Mouse (Mus musculus) right cerebral cortex, adult 2 months (tissue): Measurements from ENCODE around the gene Tagap1.
"Not testable (repeated sequence)": the region's sequence is repeated elsewhere in the genome, so short reads cannot be mapped to it uniquely, and the experiment has no call there.

ENCODE experiments used
- DNase-seq, 2 experiments: peaks; one replicate each; pipeline ENCODE4 v3.0.0; 2021 to 2022; ENCODE audit warnings: low spot score in 2 of 2

The Tagap1 gene

DNA sequence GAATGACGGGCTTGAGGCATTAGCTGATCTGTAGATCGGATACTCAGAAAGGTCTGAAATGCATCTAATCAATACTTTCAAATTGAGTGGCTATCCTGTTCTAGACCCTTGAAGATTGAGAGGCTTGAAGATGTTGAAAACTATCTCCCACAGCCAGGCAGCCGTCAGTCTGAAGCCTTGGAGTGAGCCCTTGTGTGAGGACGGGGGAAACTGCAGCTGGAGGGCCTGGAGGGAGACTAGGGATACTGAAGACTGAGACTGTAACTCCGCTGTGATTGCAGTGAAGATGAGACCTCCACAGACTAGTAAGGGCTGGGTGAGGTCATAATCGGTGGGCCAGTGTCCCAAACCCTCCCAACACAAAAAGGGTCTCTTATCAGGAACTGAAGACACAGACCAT, 1.4 kb upstream of the Tagap1 start:
- DNase-seq: not testable (repeated sequence)

DNA sequence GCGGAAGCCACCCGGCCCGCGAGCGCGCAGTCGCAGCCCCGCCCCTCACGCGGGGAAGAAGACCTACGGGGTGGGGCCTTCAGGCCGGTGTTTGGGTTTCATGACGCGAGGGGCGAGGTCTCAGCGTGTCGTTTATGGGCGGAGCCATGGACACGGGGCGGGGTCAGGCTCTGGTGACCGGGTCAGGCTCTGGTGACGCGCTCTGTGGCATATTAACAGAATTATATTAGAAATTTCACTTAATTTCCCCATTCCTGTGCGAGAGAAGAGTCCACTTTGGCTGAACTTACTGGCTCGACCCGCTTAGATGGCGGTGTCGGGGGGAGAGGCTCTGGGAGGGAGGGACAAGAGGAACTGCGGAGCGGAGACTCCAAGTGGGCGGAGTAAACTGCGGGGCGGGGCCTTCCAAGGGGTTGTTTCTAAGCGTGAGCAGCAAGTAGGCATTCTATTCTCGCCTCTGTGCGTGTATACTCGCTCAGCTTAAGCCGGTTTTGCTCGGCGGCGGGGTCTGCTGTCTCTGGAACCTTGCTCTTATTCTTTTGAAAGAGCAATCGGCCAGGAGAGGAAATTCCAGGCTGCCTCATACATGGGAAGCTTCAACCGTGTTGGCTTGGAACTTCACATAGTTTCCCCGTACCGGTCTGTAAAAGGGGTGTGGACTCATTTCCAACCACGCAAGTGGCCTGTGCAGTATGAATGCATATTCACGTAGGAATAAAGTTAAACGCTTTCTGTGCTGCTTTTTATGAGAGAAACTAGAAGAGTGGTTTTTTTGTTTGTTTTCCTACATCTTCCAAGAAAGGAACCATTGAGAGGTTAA, 435 bp upstream of the Tagap1 start:
- peak in 1 of 2 experiments; percentile 57 for DNase-seq

DNA sequence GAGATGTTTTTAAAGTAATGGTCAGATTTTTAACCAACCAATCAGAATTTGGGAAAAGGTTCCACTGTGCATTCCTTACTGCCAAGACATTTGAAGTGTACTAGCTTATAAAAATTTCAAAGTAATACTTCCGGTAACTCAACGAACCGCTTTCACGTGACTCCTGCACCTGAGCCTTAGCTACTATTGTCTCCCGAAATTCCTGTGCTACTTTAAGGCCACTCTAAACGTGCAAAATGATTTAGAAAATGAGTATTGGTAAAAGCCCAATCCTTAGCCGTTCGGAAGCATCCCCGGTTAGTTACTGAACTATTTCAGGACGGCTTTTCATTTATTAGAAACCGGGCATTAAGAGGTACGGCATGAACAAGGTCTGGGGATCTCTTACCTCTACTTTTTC, 607 bp downstream of the Tagap1 start:
- not testable (repeated sequence) for DNase-seq

DNA sequence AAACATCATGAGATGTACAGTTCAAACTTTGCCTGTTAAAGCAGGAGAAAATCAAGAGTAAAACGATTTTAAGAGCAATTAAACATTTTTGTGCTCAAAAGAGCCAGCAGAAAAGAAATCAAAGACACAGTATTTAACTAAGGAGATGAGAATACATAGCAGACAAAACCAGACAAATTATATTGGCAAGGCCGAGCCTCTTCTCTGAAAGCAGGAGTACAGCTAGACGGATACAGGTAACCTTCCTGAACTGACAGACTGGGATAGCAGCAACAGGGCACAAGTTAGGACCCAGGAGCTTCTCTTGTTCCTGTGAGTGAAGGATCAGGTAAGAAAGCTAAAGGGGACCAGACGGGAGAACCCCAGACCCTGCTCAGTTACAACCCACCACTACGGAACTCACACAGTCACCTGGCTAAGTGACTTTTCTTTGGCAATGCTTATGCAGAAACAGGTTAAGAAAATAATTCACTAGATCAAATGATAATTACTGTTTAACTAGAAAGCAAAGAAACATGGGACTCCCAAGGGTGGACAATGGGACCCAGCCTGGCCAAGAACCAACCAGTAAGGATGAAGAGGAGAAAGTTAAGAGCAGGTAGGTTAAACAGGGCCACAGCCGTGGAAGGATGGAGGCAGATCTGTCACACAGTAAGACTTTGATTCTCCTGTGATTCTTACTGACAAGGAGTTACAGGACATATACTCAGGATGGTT, 1.3 kb downstream of the Tagap1 start:
- not testable (repeated sequence) for DNase-seq

DNA sequence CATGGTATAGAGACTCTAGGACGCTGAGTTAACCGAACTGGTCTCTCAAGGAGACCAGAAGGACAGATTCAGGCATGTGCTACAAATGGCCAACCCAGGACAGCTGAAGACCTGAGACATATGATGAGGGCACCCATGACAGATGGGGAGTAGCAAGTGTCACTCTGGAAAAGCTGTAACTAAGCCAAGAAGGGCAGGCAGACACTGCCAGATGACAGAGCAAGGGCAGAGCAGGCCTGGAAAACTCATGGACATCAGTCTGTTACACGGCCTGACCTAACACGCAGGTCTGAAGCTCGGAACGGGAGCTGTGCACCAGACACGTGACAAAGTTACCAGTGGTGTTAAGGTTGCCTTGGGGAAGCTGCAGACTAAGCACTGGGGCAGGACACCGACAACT, 2.1 kb downstream of the Tagap1 start:
- DNase-seq: not testable (repeated sequence)

DNA sequence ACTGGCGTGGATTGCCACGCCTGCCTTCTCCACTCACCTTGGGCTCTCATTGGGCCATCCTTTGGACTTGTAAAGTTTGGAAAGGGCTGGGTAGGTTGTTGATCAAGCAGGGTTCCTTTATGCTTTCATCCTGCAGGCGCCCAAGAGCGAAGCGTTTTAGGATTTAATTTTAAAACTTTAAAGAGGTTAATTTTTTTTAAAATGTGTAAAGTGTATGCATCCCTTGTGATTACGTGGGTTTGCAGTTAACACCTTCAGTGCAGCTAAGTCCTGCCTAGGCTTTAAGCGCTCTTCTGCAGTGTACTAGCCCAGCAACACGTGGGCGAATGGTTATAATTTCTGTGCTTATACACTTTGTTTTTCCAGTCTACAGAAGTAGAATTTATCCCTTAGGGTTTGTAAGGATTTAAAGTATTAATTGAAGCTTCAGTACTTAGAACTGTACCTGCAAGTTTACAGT, 12.2 kb downstream of the Tagap1 start:
- DNase-seq: not testable (repeated sequence)

DNA sequence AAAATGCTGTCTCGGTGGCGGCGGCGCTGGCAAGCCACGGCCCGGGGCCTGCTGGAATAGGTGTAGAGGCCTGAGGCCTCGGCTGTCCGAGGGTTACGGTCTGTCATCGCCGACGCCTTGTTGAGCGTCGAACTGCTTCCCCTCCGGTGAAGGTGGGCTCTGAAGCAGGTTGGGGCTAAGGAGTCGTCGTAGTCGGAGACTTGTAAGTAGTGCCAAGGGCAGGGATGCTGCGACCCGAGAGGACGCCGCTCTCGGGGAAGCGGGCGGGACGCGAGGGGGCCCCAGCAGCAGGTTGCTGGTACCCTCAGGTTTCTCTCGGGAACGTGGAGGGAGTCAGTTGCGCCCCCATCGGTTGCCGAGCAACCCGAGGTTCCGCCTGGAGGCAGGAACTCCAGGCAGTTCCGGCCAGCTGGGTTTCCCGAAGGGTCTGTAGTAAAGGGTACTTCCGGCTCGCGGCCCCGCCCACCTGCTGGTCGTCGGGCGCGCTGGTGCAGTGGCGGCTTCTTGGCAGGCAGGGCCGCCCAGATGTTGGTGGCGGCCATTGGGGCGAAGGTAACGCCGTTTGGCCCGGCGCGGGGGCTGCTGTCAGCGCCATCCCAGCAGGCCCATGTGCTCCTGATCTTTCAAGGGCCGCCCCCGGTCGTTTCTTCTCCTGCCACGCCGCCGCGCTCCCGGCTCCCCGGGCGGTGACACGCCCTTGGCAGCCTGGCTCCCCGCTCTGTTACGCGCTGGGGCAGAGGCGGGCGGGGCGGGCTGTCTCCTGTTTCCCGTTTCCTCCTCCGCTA, 12.8 kb downstream of the Tagap1 start, which contains the start of gene Rsph3b:
Rsph3b (minus strand) TSS at position 699 of the 785 bp plus-strand sequence.
- peak; percentile 76 to 88 for DNase-seq

DNA sequence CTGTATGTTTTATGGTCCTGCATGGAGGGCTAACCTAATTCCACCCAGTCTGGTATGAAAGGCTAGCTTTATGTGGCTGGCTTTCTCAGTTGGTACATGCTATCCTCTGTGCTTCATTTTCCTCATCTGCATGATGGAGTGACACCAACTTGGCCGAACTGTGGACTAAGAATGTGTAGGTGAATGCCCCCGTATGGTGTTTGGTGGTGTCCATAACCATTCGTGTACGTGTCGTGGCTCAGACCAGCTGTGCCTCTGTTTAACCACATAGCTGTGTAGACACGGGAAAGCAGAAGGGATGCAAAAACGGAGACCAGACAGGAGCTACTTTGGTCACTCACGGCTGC, 13.3 kb downstream of the Tagap1 start:
- DNase-seq: not testable (repeated sequence)

DNA sequence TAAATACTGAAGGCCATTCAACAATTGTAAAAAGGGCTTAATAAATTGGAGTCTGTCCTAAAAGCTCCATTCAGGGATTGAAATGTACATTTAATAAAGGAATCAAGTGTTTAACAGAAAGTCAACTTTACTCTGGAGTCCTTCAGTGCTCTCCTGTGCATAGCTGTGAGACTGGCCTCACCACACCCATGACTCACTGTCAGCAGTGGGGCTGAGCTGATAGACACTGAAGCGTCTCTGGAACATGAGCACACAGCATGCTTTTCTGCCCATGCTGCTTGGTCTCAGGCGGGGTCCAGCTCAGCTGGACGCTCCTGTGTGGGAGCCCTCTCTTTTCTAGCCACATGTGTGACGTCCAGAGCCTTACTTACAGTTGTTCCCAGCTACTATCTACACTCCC, 18.4 kb downstream of the Tagap1 start:
- DNase-seq: not testable (repeated sequence)

DNA sequence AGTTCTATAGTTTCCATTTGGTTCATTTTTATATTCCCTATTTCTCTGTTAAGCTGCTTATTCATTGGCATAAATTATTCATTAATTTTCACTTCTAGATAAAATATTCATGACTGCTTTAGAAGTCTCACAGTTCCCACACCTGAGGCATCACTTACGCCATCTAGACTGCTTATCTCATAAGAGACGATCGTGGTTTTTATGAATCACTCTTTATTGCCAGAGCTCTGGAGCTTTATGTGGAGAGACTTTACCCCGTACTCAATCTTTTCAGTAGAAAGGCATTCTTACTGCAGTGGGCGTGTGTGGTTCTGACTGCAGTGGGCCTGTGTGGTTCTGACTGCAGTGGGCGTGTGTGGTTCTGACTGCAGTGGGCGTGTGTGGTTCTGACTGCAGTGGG, 29.3 kb downstream of the Tagap1 start:
- not testable (repeated sequence) for DNase-seq

DNA sequence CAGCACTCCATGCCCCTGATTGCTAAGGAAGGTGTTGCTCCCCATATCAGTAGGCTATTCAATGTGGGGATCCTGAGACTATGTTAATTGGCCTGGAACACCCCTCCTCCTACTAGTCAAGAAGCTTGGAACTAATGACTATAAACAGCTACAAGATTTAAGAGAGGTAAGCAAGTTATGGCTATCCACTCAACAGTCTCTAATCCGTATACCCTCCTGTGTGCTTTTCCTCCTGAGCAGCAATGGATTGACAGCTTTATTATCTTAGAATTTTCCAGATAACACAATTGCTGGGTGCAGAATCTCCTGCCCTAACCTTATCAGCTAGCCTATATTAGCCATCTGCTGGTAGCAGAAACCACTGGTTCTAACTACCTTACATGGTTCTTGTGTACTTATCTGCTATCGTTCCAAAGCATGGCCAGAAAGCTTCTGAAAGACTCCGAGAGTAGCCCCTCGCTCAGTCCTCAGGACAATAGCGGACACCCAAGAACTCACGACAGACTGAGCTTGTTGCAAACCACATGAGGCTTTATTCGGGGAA, 40.5 kb downstream of the Tagap1 start:
- DNase-seq: not testable (repeated sequence)

DNA sequence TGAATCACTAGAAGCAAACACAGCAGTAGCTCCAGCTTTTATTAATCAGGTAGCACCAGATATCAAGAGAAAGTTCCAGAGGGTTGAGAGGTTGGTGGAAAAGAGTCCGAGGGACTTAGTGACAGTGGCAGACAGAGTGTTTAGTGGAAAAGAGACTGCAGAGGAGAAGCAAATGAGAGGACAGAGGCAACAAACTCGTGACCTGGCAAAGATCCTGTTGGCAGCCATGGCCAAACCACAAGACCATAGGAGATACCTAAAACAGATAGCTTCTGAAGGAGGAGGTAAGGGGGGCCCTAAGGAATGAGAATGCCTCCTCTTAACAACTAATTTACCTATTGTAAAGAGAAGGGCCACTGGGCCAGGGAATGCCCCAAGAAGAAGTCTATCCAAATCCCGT, 41.6 kb downstream of the Tagap1 start:
- DNase-seq: not testable (repeated sequence)

DNA sequence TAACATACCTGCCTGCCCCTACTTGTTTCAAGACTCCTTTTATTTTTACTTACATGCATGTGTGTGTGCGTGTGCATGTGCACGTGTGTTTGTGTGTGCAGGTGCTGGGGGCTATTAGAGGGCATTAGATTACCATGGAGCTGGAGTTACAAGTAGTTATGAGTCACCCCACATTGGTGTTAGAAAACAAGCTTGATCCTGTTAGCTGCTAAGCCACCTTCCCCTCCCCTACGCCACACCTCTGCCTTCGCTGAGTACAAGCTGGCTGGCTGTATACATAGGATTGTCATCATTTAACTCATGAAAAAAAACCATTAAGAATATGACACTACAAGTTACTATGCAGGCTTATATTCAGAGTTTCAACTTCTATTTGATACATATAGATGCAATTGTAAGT, 45.7 kb downstream of the Tagap1 start:
- not testable (repeated sequence) for DNase-seq

DNA sequence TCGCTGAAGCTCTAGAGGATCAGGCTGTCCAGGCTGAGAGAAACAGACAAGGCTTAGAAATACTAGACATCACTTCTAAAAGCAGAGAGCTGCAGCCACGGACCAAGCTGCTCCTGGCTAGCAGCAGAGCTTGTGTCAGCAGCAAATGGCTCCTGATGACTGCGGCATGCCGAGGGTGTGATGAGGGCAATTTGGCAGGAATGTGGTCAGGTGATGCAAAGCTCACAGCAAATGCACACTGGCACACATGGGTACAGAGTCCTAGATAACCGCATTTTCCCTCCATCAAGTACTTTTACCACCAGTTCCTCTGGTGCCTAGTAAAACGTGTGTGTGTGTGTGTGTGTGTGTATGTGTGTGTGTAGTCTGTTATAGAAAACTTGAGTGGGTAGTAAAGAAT, 46.9 kb downstream of the Tagap1 start:
- DNase-seq: not testable (repeated sequence)
